Mouse (Mus musculus): ENCODE results near the gene Olfr315.

GRCm38 (mm10) chr11:58738792-58739262 lies 34.2 kb upstream of the Olfr315 start, which contains the start of gene Olfr317:
- no peak for TF ChIP-seq CTCF (IDR thresholded peaks at IDR 0.05; ENCODE audit: borderline replicate concordance, control insufficient read depth, extremely low read depth, insufficient read depth, low read length, poor library complexity)
- TF ChIP-seq POLR2A (IDR thresholded peaks at IDR 0.05; ENCODE audit: control insufficient read depth, extremely low read depth, insufficient read depth, low read length, poor library complexity): no peak

Data from thymus, adult 2 months (tissue).